Mouse (Mus musculus): ENCODE measurements at regions not wholly inside any gene's neighbourhood (a gene's known extent, or its start where the extent isn't known, plus 50 kb on each side); places are given as distances from the start of the nearest gene placed in this dataset.

GRCm38 (mm10) chr7:90058636-90059035 is 71.4 kb upstream of the Picalm start:
- ATAC-seq (ENCODE audit: insufficient number of reproducible peaks, low FRiP score, low TSS enrichment), result no peak

- no peak for ATAC-seq (ENCODE audit: insufficient number of reproducible peaks, low FRiP score, low TSS enrichment)
Measured at GRCm38 (mm10) chr7:90059249-90059628, 70.8 kb upstream of the Picalm start.

- no peak for ATAC-seq (ENCODE audit: insufficient number of reproducible peaks, low FRiP score, low TSS enrichment)
Measured at GRCm38 (mm10) chr7:90059629-90060301, 70.2 kb upstream of the Picalm start.

- ATAC-seq (ENCODE audit: insufficient number of reproducible peaks, low FRiP score, low TSS enrichment), result no peak
Measured at GRCm38 (mm10) chr7:90060343-90061175, 69.5 kb upstream of the Picalm start.

GRCm38 (mm10) chr7:90061701-90062100 is 68.3 kb upstream of the Picalm start:
- ATAC-seq (ENCODE audit: insufficient number of reproducible peaks, low FRiP score, low TSS enrichment), result no peak

GRCm38 (mm10) chr7:90062874-90063273 is 67.1 kb upstream of the Picalm start:
- no peak for ATAC-seq (ENCODE audit: insufficient number of reproducible peaks, low FRiP score, low TSS enrichment)

- ATAC-seq (ENCODE audit: insufficient number of reproducible peaks, low FRiP score, low TSS enrichment), result no peak
Measured at GRCm38 (mm10) chr7:90064198-90064597, 65.8 kb upstream of the Picalm start.

GRCm38 (mm10) chr7:90065269-90065955 is 64.6 kb upstream of the Picalm start:
- no peak for ATAC-seq (ENCODE audit: insufficient number of reproducible peaks, low FRiP score, low TSS enrichment)

- no peak for ATAC-seq (ENCODE audit: insufficient number of reproducible peaks, low FRiP score, low TSS enrichment)
Measured at GRCm38 (mm10) chr7:90066275-90066674, 63.7 kb upstream of the Picalm start.

GRCm38 (mm10) chr7:90067961-90068665 is 61.9 kb upstream of the Picalm start:
- no peak for ATAC-seq (ENCODE audit: insufficient number of reproducible peaks, low FRiP score, low TSS enrichment)

GRCm38 (mm10) chr7:90070267-90070666 is 59.7 kb upstream of the Picalm start:
- no peak for ATAC-seq (ENCODE audit: insufficient number of reproducible peaks, low FRiP score, low TSS enrichment)

- ATAC-seq (ENCODE audit: insufficient number of reproducible peaks, low FRiP score, low TSS enrichment), result no peak
Measured at GRCm38 (mm10) chr7:90073865-90074264, 56.1 kb upstream of the Picalm start.

- ATAC-seq (ENCODE audit: insufficient number of reproducible peaks, low FRiP score, low TSS enrichment), result no peak
Measured at GRCm38 (mm10) chr7:90074592-90074991, 55.4 kb upstream of the Picalm start.

- no peak for ATAC-seq (ENCODE audit: insufficient number of reproducible peaks, low FRiP score, low TSS enrichment)
Measured at GRCm38 (mm10) chr7:90077565-90077964, 52.4 kb upstream of the Picalm start.

- no peak for ATAC-seq (ENCODE audit: insufficient number of reproducible peaks, low FRiP score, low TSS enrichment)
Measured at GRCm38 (mm10) chr7:90080083-90080772, 49.8 kb upstream of the Picalm start.

Measured in cerebellum, adult (tissue).